Mouse (Mus musculus) bone marrow, adult 2 months (tissue): ENCODE measurements around the gene Fsd2.

Experiments
- CTCF ChIP-seq: fragments of 200-500 bp; IDR thresholded peaks from 2 replicates; pipeline ENCODE4 v1.5.1; 2011; ENCODE audit warnings: low read length, control low read depth; ENCODE audit not compliant: control insufficient read depth, insufficient read depth
- POLR2A ChIP-seq: fragments of 200-500 bp; IDR thresholded peaks from 2 replicates; pipeline ENCODE4 v1.6.1; 2011; ENCODE audit warnings: low read depth, mild to moderate bottlenecking, control low read depth, low read length, borderline replicate concordance; ENCODE audit not compliant: control insufficient read depth

DNA sequence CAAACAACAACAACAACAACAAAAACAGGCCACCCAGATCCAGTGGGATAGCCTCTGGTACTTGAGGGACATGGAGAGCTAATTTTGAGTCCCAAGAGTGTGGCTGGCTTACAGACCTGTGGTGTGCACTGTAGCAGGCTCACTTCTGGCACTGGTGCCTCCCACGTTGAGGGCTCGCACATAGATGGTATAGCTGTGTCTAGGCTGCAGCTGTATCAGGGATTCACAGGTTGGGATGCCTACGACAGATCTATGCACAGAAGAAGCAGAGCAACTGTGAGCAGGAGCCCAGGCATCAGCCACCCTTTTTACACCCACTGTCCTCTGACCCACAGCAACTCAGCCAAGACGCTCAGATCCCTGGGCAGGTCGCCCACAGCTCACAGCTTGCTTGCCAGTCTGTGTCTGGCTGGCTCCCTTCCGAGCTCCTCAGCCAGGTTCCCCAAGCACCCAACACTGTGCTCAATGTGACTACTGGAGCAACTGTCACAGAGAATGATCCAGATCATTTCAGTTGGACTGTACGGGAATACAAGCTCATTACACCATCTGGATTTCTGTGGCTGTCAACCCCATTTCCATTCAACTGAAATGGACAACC is 24.7 kb downstream of the Fsd2 start:
- no peak for TF ChIP-seq CTCF
- TF ChIP-seq POLR2A = no peak
